Mouse (Mus musculus): ENCODE measurements at regions not wholly inside any gene's neighbourhood (a gene's known extent, or its start where the extent isn't known, plus 50 kb on each side); places are given as distances from the start of the nearest gene placed in this dataset.

DNA sequence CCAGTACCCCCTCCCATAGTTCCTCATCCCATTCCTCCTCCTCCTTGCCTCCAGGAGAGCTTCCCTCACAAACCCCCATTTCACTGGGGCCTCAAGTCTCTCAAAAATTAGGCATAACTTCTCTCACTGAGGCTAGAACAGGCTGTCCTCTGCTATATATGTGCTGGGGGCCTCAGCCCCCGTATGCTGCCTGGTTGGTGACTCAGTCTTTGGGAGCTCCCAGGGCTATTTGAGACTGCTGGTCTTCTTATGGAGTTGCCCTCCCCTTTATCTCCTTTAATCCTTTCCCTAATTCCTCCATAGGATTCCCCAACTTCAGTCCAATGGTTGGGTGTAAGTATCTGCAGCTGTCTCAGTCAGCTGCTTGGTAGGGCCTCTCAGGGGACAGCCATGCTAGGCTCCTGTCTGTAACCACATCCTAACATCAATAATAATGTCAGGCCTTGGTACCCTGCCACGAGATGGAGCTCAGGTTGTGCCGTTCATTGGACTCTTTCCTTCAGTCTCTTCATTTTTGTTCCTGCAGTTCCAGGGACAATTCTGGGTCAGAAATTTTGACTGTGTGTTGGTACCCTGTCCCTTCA is 1126.1 kb upstream of the Lrrc6 start:
- Histone ChIP-seq H3K27ac (ENCODE audit: low read length) (no peak overlapping the region), H3K4me2 (replicated peaks; ENCODE audit: low read depth, low read length) (no peak overlapping the region), H3K4me3 (ENCODE audit: low read depth, low read length) (no peak overlapping the region), H3K9me3 (ENCODE audit: low read length) (no peaks in the 10 kb centered on the region), H3K9ac (replicated peaks; ENCODE audit: low read depth) (no peak overlapping the region), H3K27me3 (replicated peaks; ENCODE audit: insufficient read depth, low read length) (no peaks in the 10 kb centered on the region), H3K36me3 (ENCODE audit: insufficient read depth, low read length) (no peaks in the 10 kb centered on the region), H3K4me1 (ENCODE audit: insufficient read depth, low read depth, low read length) (no peaks in the 10 kb centered on the region)
- TF ChIP-seq EP300 (IDR thresholded peaks at IDR 0.05) (no peak), CTCF (IDR thresholded peaks at IDR 0.05) (no peak)
- ATAC-seq: no peak
- no peak for DNase-seq (ENCODE audit: low spot score)
- 82% methylated on average over 3 of the region's 3 CpGs for WGBS

DNA sequence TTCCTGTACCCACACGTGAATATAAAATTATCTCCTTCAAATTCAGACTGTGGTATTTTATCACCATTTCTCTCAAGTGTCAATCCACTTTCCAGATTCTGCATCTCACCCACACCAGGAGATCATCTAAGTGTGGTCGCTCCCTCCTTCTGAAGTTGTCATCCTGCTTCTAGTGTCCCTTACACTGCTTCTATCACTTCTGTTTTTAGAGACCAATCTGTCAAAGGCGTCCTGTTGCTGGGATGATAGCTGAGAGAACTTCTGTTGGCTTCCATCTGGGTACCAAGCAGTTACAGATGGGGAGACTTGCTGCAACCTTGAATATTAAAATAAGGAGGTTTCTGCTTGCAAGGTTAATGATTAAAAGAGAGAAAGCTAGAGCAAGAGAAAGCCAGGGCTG is 1111.2 kb upstream of the Lrrc6 start:
- H3K27me3 ChIP-seq (replicated peaks; ENCODE audit: insufficient read depth, low read length): no peaks in the 10 kb centered on the region
- H3K9ac ChIP-seq (replicated peaks; ENCODE audit: low read depth): no peak overlapping the region
- no peaks in the 10 kb centered on the region for H3K9me3 ChIP-seq (ENCODE audit: low read length)
- DNase-seq (ENCODE audit: low spot score) (no peak), ATAC-seq (no peak)
- no peak overlapping the region for H3K27ac ChIP-seq (ENCODE audit: low read length)
- no peak overlapping the region for H3K4me3 ChIP-seq (ENCODE audit: low read depth, low read length)
- no peaks in the 10 kb centered on the region for H3K4me1 ChIP-seq (ENCODE audit: insufficient read depth, low read depth, low read length)
- 60% methylated on average over 3 of the region's 3 CpGs for WGBS
- H3K36me3 ChIP-seq (ENCODE audit: insufficient read depth, low read length): no peaks in the 10 kb centered on the region
- no peak overlapping the region for H3K4me2 ChIP-seq (replicated peaks; ENCODE audit: low read depth, low read length)
- TF ChIP-seq CTCF (IDR thresholded peaks at IDR 0.05) (no peak), EP300 (IDR thresholded peaks at IDR 0.05) (no peak)

GRCm38 (mm10) chr15:67598426-67598825 is 1097.7 kb upstream of the Lrrc6 start:
- Histone ChIP-seq H3K4me2 (replicated peaks; ENCODE audit: low read depth, low read length) (no peak overlapping the region), H3K9me3 (ENCODE audit: low read length) (no peaks in the 10 kb centered on the region), H3K9ac (replicated peaks; ENCODE audit: low read depth) (no peak overlapping the region), H3K27me3 (replicated peaks; ENCODE audit: insufficient read depth, low read length) (no peaks in the 10 kb centered on the region), H3K4me1 (ENCODE audit: insufficient read depth, low read depth, low read length) (no peaks in the 10 kb centered on the region), H3K36me3 (ENCODE audit: insufficient read depth, low read length) (no peaks in the 10 kb centered on the region), H3K4me3 (ENCODE audit: low read depth, low read length) (no peak overlapping the region), H3K27ac (ENCODE audit: low read length) (no peak overlapping the region)
- no peak for TF ChIP-seq EP300 (IDR thresholded peaks at IDR 0.05)
- no peak for TF ChIP-seq CTCF (IDR thresholded peaks at IDR 0.05)
- DNase-seq (ENCODE audit: low spot score) (no peak), ATAC-seq (no peak)
- 53% methylated on average over 4 of the region's 4 CpGs for WGBS

- H3K4me3 ChIP-seq (ENCODE audit: low read depth, low read length): no peak overlapping the region
- H3K27ac ChIP-seq (ENCODE audit: low read length): no peak overlapping the region
- DNase-seq (ENCODE audit: low spot score) (no peak), ATAC-seq (no peak)
- H3K4me2 ChIP-seq (replicated peaks; ENCODE audit: low read depth, low read length): no peak overlapping the region
- TF ChIP-seq EP300 (IDR thresholded peaks at IDR 0.05) (no peak), CTCF (IDR thresholded peaks at IDR 0.05) (no peak)
- no peaks in the 10 kb centered on the region for H3K27me3 ChIP-seq (replicated peaks; ENCODE audit: insufficient read depth, low read length)
- WGBS: 79% methylated on average over 1 of the region's 1 CpGs
- no peaks in the 10 kb centered on the region for H3K9me3 ChIP-seq (ENCODE audit: low read length)
- H3K36me3 ChIP-seq (ENCODE audit: insufficient read depth, low read length): no peaks in the 10 kb centered on the region
- no peak overlapping the region for H3K9ac ChIP-seq (replicated peaks; ENCODE audit: low read depth)
- no peaks in the 10 kb centered on the region for H3K4me1 ChIP-seq (ENCODE audit: insufficient read depth, low read depth, low read length)
Observed at GRCm38 (mm10) chr15:67576581-67576980, 1075.9 kb upstream of the Lrrc6 start.

DNA sequence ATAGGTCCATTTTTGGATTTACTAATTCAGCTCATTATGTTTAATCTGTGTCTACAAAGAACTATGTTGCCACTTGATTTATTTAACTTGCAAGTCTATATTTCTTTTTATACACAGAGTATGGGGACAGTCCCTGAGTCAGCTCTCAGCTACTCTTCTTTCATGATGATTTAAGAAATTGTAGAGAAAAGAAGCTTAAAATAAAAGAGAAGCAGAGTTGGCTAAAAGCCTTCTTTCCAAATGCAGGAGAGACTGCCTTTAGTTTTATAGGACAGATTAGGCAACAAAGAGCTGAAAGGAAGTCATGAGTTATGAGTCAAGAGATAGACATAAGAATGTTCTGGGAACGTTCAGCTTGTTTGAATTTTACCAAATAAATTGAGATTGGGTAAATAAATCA is 1070.9 kb upstream of the Lrrc6 start:
- WGBS: 12% methylated on average over 1 of the region's 1 CpGs
- DNase-seq (ENCODE audit: low spot score): no peak
- Histone ChIP-seq H3K27ac (ENCODE audit: low read length) (no peak overlapping the region), H3K4me2 (replicated peaks; ENCODE audit: low read depth, low read length) (no peak overlapping the region), H3K4me1 (ENCODE audit: insufficient read depth, low read depth, low read length) (no peaks in the 10 kb centered on the region), H3K36me3 (ENCODE audit: insufficient read depth, low read length) (no peaks in the 10 kb centered on the region), H3K4me3 (ENCODE audit: low read depth, low read length) (no peak overlapping the region), H3K9ac (replicated peaks; ENCODE audit: low read depth) (no peak overlapping the region), H3K9me3 (ENCODE audit: low read length) (no peaks in the 10 kb centered on the region), H3K27me3 (replicated peaks; ENCODE audit: insufficient read depth, low read length) (no peaks in the 10 kb centered on the region)
- ATAC-seq: no peak
- TF ChIP-seq EP300 (IDR thresholded peaks at IDR 0.05) (no peak), CTCF (IDR thresholded peaks at IDR 0.05) (no peak)

DNA sequence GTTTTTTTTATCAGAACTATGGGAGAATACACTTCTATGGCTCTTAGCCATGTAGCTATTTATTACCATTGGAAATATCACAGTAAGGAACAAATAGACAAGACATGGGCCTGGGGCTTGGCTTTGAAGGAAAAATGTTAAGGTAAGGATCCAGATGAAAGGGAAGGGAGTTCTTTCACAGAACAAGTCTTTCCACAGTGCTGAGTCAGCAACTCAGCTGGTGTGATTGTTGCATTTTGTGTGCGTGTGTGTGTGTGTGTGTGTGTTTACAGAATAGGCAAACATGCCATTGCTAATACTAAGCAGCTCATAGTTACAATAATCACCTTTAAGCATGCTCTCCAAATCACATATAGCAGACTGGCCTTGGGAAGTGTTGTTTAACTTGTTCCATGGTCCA is 1056.6 kb upstream of the Lrrc6 start:
- Histone ChIP-seq H3K36me3 (ENCODE audit: insufficient read depth, low read length) (no peaks in the 10 kb centered on the region), H3K9ac (replicated peaks; ENCODE audit: low read depth) (no peak overlapping the region), H3K4me3 (ENCODE audit: low read depth, low read length) (no peak overlapping the region), H3K27ac (ENCODE audit: low read length) (no peak overlapping the region), H3K9me3 (ENCODE audit: low read length) (no peaks in the 10 kb centered on the region), H3K4me1 (ENCODE audit: insufficient read depth, low read depth, low read length) (no peaks in the 10 kb centered on the region), H3K4me2 (replicated peaks; ENCODE audit: low read depth, low read length) (no peak overlapping the region), H3K27me3 (replicated peaks; ENCODE audit: insufficient read depth, low read length) (no peaks in the 10 kb centered on the region)
- ATAC-seq (no peak), DNase-seq (ENCODE audit: low spot score) (no peak)
- TF ChIP-seq EP300 (IDR thresholded peaks at IDR 0.05) (no peak), CTCF (IDR thresholded peaks at IDR 0.05) (no peak)
- 72% methylated on average over 1 of the region's 1 CpGs for WGBS

DNA sequence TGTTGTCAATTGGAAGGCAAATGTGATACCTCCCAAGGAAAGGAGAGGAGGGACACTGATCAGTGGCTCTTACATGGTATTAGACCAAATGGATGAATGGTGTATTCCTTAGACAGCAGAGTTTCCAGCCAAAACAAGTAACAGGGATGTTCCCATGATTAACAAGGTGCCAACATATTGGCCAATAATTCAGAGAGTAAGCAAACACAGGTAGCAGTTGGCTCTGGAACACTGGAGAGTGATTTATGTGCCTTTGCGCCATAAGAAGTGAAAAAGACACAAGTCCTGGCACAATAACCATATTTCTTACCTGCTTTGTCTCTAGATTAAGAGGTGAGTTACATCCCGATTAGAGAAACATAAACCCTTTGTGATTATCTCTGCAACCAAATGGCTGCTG is 1051.2 kb upstream of the Lrrc6 start:
- DNase-seq (ENCODE audit: low spot score): no peak
- Histone ChIP-seq H3K4me2 (replicated peaks; ENCODE audit: low read depth, low read length) (no peak overlapping the region), H3K9ac (replicated peaks; ENCODE audit: low read depth) (no peak overlapping the region), H3K4me3 (ENCODE audit: low read depth, low read length) (no peak overlapping the region), H3K4me1 (ENCODE audit: insufficient read depth, low read depth, low read length) (no peaks in the 10 kb centered on the region), H3K27ac (ENCODE audit: low read length) (no peak overlapping the region), H3K36me3 (ENCODE audit: insufficient read depth, low read length) (no peaks in the 10 kb centered on the region), H3K27me3 (replicated peaks; ENCODE audit: insufficient read depth, low read length) (no peaks in the 10 kb centered on the region), H3K9me3 (ENCODE audit: low read length) (no peaks in the 10 kb centered on the region)
- WGBS: 71% methylated on average over 2 of the region's 2 CpGs
- no peak for TF ChIP-seq EP300 (IDR thresholded peaks at IDR 0.05)
- ATAC-seq: no peak

Measured in lung, postnatal 0 days (tissue).